Mouse (Mus musculus): ENCODE measurements at regions not wholly inside any gene's neighbourhood (a gene's known extent, or its start where the extent isn't known, plus 50 kb on each side); places are given as distances from the start of the nearest gene placed in this dataset.

GRCm38 (mm10) chrX:166673404-166673803, 87.9 kb upstream of the Egfl6 start:
- Histone ChIP-seq H3K27me3 (ENCODE audit: control insufficient read depth, insufficient read depth, insufficient read length) (no peaks in the 10 kb centered on the region), H3K4me3 (ENCODE audit: insufficient read depth, poor library complexity, severe bottlenecking) (no peak overlapping the region), H3K36me3 (ENCODE audit: control insufficient read depth, insufficient read depth) (no peaks in the 10 kb centered on the region), H3K79me2 (ENCODE audit: control insufficient read depth, insufficient read depth) (no peaks in the 10 kb centered on the region), H3K79me3 (ENCODE audit: low read depth) (no peaks in the 10 kb centered on the region), H3ac (ENCODE audit: control insufficient read depth, insufficient read length, low read depth) (no peak overlapping the region)
- no peak for TF ChIP-seq MYOG (IDR thresholded peaks at IDR 0.05; ENCODE audit: control insufficient read depth, extremely low read depth, insufficient read length)
- TF ChIP-seq MAX (IDR thresholded peaks at IDR 0.05) = no peak
- TF ChIP-seq MYOD1 (IDR thresholded peaks at IDR 0.05; ENCODE audit: control insufficient read depth, insufficient read length, low read depth) = no peak
- no peak for TF ChIP-seq USF1 (IDR thresholded peaks at IDR 0.05; ENCODE audit: low read depth)
- no peak for TF ChIP-seq CTCF (IDR thresholded peaks at IDR 0.05; ENCODE audit: control insufficient read depth, insufficient read depth, insufficient read length)
- TF ChIP-seq CEBPB (IDR thresholded peaks at IDR 0.05; ENCODE audit: low read depth) = no peak
- no peak for TF ChIP-seq FOSL1 (IDR thresholded peaks at IDR 0.05; ENCODE audit: insufficient read depth, low read length, poor library complexity, severe bottlenecking)

- no peaks in the 10 kb centered on the region for H3K79me2 ChIP-seq (ENCODE audit: control insufficient read depth, insufficient read depth)
- no peak overlapping the region for H3K4me3 ChIP-seq (ENCODE audit: insufficient read depth, poor library complexity, severe bottlenecking)
- no peaks in the 10 kb centered on the region for H3K36me3 ChIP-seq (ENCODE audit: control insufficient read depth, insufficient read depth)
- H3K27me3 ChIP-seq (ENCODE audit: control insufficient read depth, insufficient read depth, insufficient read length) = no peaks in the 10 kb centered on the region
- no peak for TF ChIP-seq MAX (IDR thresholded peaks at IDR 0.05)
- no peak for TF ChIP-seq USF1 (IDR thresholded peaks at IDR 0.05; ENCODE audit: low read depth)
- TF ChIP-seq CTCF (IDR thresholded peaks at IDR 0.05; ENCODE audit: control insufficient read depth, insufficient read depth, insufficient read length) = no peak
- H3K79me3 ChIP-seq (ENCODE audit: low read depth) = no peaks in the 10 kb centered on the region
- no peak overlapping the region for H3ac ChIP-seq (ENCODE audit: control insufficient read depth, insufficient read length, low read depth)
These were observed 87.1 kb upstream of the Egfl6 start for GRCm38 (mm10) chrX:166672617-166673016.

- no peaks in the 10 kb centered on the region for H3K79me2 ChIP-seq (ENCODE audit: control insufficient read depth, insufficient read depth)
- H3K79me3 ChIP-seq (ENCODE audit: low read depth) = no peaks in the 10 kb centered on the region
- H3K4me3 ChIP-seq (ENCODE audit: insufficient read depth, poor library complexity, severe bottlenecking) = no peak overlapping the region
- H3ac ChIP-seq (ENCODE audit: control insufficient read depth, insufficient read length, low read depth) = no peak overlapping the region
- H3K27me3 ChIP-seq (ENCODE audit: control insufficient read depth, insufficient read depth, insufficient read length) = no peaks in the 10 kb centered on the region
- no peak for TF ChIP-seq USF1 (IDR thresholded peaks at IDR 0.05; ENCODE audit: low read depth)
- H3K36me3 ChIP-seq (ENCODE audit: control insufficient read depth, insufficient read depth) = no peaks in the 10 kb centered on the region
These were observed 86.3 kb upstream of the Egfl6 start for GRCm38 (mm10) chrX:166671853-166672252.

GRCm38 (mm10) chrX:166666304-166666703, 80.8 kb upstream of the Egfl6 start:
- Histone ChIP-seq H3K27me3 (ENCODE audit: control insufficient read depth, insufficient read depth, insufficient read length) (no peaks in the 10 kb centered on the region), H3K79me3 (ENCODE audit: low read depth) (no peaks in the 10 kb centered on the region), H3K4me3 (ENCODE audit: insufficient read depth, poor library complexity, severe bottlenecking) (no peak overlapping the region), H3K36me3 (ENCODE audit: control insufficient read depth, insufficient read depth) (no peaks in the 10 kb centered on the region), H3K79me2 (ENCODE audit: control insufficient read depth, insufficient read depth) (no peaks in the 10 kb centered on the region), H3ac (ENCODE audit: control insufficient read depth, insufficient read length, low read depth) (no peak overlapping the region)
- no peak for TF ChIP-seq MYOD1 (IDR thresholded peaks at IDR 0.05; ENCODE audit: control insufficient read depth, insufficient read length, low read depth)
- no peak for TF ChIP-seq MAX (IDR thresholded peaks at IDR 0.05)
- TF ChIP-seq USF1 (IDR thresholded peaks at IDR 0.05; ENCODE audit: low read depth) = no peak
- no peak for TF ChIP-seq FOSL1 (IDR thresholded peaks at IDR 0.05; ENCODE audit: insufficient read depth, low read length, poor library complexity, severe bottlenecking)
- TF ChIP-seq CTCF (IDR thresholded peaks at IDR 0.05; ENCODE audit: control insufficient read depth, insufficient read depth, insufficient read length) = no peak
- no peak for TF ChIP-seq MYOG (IDR thresholded peaks at IDR 0.05; ENCODE audit: control insufficient read depth, extremely low read depth, insufficient read length)
- no peak for TF ChIP-seq CEBPB (IDR thresholded peaks at IDR 0.05; ENCODE audit: low read depth)

GRCm38 (mm10) chrX:166661808-166662207, 76.3 kb upstream of the Egfl6 start:
- Histone ChIP-seq H3K27me3 (ENCODE audit: control insufficient read depth, insufficient read depth, insufficient read length) (no peaks in the 10 kb centered on the region), H3K4me3 (ENCODE audit: insufficient read depth, poor library complexity, severe bottlenecking) (no peak overlapping the region), H3K79me3 (ENCODE audit: low read depth) (no peaks in the 10 kb centered on the region), H3K36me3 (ENCODE audit: control insufficient read depth, insufficient read depth) (no peaks in the 10 kb centered on the region), H3K79me2 (ENCODE audit: control insufficient read depth, insufficient read depth) (no peaks in the 10 kb centered on the region), H3ac (ENCODE audit: control insufficient read depth, insufficient read length, low read depth) (no peak overlapping the region)
- TF ChIP-seq CEBPB (IDR thresholded peaks at IDR 0.05; ENCODE audit: low read depth) = no peak
- TF ChIP-seq MYOD1 (IDR thresholded peaks at IDR 0.05; ENCODE audit: control insufficient read depth, insufficient read length, low read depth) = peak; percentile 30
- no peak for TF ChIP-seq FOSL1 (IDR thresholded peaks at IDR 0.05; ENCODE audit: insufficient read depth, low read length, poor library complexity, severe bottlenecking)
- no peak for TF ChIP-seq MYOG (IDR thresholded peaks at IDR 0.05; ENCODE audit: control insufficient read depth, extremely low read depth, insufficient read length)
- TF ChIP-seq CTCF (IDR thresholded peaks at IDR 0.05; ENCODE audit: control insufficient read depth, insufficient read depth, insufficient read length) = no peak

DNA sequence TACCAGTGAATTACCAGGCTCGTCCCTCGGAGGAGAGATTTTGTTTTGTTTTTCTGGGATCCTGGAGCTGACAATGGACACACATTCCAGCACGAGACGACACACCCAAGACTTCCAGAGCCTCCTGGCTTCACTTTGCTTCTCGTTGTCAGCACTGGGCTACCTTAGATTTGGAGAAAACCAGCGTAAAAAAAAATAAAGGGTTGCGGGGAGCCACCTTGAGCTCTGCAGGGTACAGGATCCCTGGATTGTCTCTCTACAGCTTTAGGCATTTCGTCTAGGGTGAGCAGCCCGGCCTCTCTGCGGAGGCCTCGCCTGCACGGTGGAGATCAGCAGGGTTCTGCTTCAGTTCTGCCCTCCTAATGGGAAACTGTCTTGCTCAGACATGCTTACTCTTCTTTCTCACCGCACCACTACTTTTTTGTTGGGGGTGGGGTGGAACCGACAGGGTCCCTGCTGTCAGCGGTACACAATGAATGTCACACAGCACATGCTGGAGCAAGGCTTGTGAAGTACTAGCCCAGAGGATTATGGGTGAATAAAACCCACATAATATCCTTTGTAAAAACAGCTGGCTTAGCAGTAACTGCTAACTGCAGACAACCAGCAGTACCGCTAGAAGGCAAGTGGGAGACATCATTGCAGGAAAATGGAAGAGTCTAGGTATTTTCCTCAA, 75.7 kb upstream of the Egfl6 start:
- H3K27me3 ChIP-seq (ENCODE audit: control insufficient read depth, insufficient read depth, insufficient read length) = no peaks in the 10 kb centered on the region
- H3K36me3 ChIP-seq (ENCODE audit: control insufficient read depth, insufficient read depth) = no peaks in the 10 kb centered on the region
- TF ChIP-seq CTCF (IDR thresholded peaks at IDR 0.05; ENCODE audit: control insufficient read depth, insufficient read depth, insufficient read length) = no peak
- TF ChIP-seq FOSL1 (IDR thresholded peaks at IDR 0.05; ENCODE audit: insufficient read depth, low read length, poor library complexity, severe bottlenecking) = no peak
- no peak for TF ChIP-seq MYOG (IDR thresholded peaks at IDR 0.05; ENCODE audit: control insufficient read depth, extremely low read depth, insufficient read length)
- no peak for TF ChIP-seq MAX (IDR thresholded peaks at IDR 0.05)
- no peak for TF ChIP-seq USF1 (IDR thresholded peaks at IDR 0.05; ENCODE audit: low read depth)
- TF ChIP-seq MYOD1 (IDR thresholded peaks at IDR 0.05; ENCODE audit: control insufficient read depth, insufficient read length, low read depth) = no peak
- TF ChIP-seq CEBPB (IDR thresholded peaks at IDR 0.05; ENCODE audit: low read depth) = no peak
- H3K4me3 ChIP-seq (ENCODE audit: insufficient read depth, poor library complexity, severe bottlenecking) = no peak overlapping the region
- H3ac ChIP-seq (ENCODE audit: control insufficient read depth, insufficient read length, low read depth) = no peak overlapping the region
- no peaks in the 10 kb centered on the region for H3K79me2 ChIP-seq (ENCODE audit: control insufficient read depth, insufficient read depth)
- no peaks in the 10 kb centered on the region for H3K79me3 ChIP-seq (ENCODE audit: low read depth)

Measured in C2C12 (cell line).